Mouse (Mus musculus) thymus, adult 2 months (tissue): ENCODE results near the gene Usp29.

Source experiments
- CTCF ChIP-seq: fragments of 200-500 bp; IDR thresholded peaks from 2 replicates; pipeline ENCODE4 v1.5.1; 2012; ENCODE audit warnings: mild to moderate bottlenecking, control low read depth, low read length, moderate library complexity, borderline replicate concordance; ENCODE audit not compliant: control insufficient read depth, poor library complexity, insufficient read depth; ENCODE audit errors: extremely low read depth
- POLR2A ChIP-seq: fragments of 200-500 bp; IDR thresholded peaks from 2 replicates; pipeline ENCODE4 v1.6.1; 2012; ENCODE audit warnings: mild to moderate bottlenecking, low read length, control low read depth, moderate library complexity; ENCODE audit not compliant: control insufficient read depth, poor library complexity, insufficient read depth; ENCODE audit errors: extremely low read depth

DNA sequence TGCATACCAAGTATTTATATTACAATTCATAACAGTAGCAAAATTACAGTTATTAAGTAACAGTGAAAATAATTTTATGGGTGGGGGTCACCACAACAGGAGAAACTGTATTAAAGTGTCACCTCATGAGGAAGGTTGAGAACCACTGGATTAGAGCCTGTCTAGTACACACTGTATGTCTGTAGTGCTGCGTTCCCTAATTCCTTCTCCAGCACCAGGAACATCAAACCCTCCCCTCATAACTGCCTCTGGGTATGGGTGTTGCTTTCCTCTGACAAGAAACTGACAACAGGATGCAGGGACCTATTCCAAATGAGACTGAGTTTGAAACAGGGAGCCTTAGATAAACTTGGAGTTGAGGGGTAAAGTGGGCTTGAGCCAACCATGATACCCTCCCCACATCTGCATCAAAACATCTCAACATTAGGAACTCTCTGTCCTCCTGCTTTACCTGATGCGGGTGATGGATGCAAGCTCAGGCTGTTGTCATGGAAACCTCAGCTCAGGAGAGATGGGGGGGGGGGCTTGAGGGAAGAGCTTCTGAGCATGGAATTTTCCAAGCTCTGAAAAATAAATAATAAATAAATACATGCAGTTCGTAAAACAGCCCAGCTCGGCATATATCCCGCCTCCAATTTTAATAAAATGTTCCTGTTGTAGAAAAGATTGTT lies 86.5 kb downstream of the Usp29 start:
- TF ChIP-seq CTCF (no peak), POLR2A (no peak)
